Mouse (Mus musculus): Measurements from ENCODE around the gene Klf15. TPM values are rescaled to one million over a fixed set of nuclear protein-coding genes. Genes with fewer than 3 reads are reported as not detected.

Gene Klf15
- total RNA-seq, 4 experiments from 2014 or later, result 29.8 to 38.5 (median 34.8) TPM

Other genes with a start within 250 kb of the Klf15 start
- not detected for gene Vmn1r53, start 238.1 kb upstream of the Klf15 start, total RNA-seq (2022)
- gene Vmn1r54, start 216.3 kb upstream of the Klf15 start, total RNA-seq (2022), result not detected
- gene BC048671, start 161.4 kb upstream of the Klf15 start, total RNA-seq (2022), result not detected
- not detected for gene Chst13, start 137.4 kb upstream of the Klf15 start, total RNA-seq (2022)
- not detected for gene Uroc1, start 129.3 kb upstream of the Klf15 start, total RNA-seq (2022)
- gene Zxdc, start 93.1 kb upstream of the Klf15 start, total RNA-seq (2022), result 10 to 100 TPM; 27.3 to 31.8 (median 30.4) TPM
- gene Cfap100, start 33.8 kb upstream of the Klf15 start, total RNA-seq (2022), result 10 to 100 TPM; 12.1 to 18.5 (median 13.7) TPM
- 10 to 100 TPM; 40.8 to 52.0 (median 45.5) TPM for gene Aldh1l1, start 23.9 kb downstream of the Klf15 start, total RNA-seq (2022)
- 1 to 10 TPM; 3.3 to 6.6 (median 5.0) TPM for gene Slc41a3, start 142.1 kb downstream of the Klf15 start, total RNA-seq (2022)